Mouse (Mus musculus): Measurements from ENCODE around the gene Arsg.

DNA sequence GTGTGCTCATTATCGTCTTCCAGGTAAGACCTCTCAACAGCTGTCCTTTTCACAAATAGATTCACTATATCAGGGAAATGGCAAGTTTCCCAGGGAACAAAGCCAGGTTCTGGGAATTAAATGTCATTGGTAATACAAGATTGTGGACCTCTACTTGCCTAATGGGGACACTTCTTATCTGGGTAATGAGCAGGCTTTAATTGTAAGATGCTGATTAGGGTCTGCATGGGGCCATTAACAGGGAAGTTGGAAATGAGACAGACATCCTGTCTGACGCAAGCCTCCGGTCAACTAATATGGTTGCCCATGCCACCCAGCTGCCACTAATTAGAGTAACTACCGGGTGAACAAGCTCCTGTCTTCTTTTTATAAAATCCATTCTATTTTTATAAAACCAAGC is 143.2 kb downstream of the Arsg start:
- TF ChIP-seq CTCF (IDR thresholded peaks at IDR 0.05; ENCODE audit: insufficient read depth, low read depth, low read length) (no peak), POLR2A (IDR thresholded peaks at IDR 0.05; ENCODE audit: insufficient read depth, low read depth, low read length) (no peak)
